Mouse (Mus musculus) thymus, adult 2 months (tissue): ENCODE measurements around the gene Rin2. TPM values are rescaled to one million over a fixed set of nuclear protein-coding genes. Genes with fewer than 3 reads are reported as not detected.

Source experiments
- DNase-seq: peaks from one replicate; pipeline ENCODE4 v3.0.0; 2021
- H3K27ac ChIP-seq: fragments of 200-500 bp; 2 replicates; pipeline ENCODE4 v1.5.1; 2012; ENCODE audit warnings: low read length, control low read depth; ENCODE audit not compliant: control insufficient read depth, insufficient read depth
- H3K27me3 ChIP-seq: fragments of 200-500 bp; 2 replicates; pipeline ENCODE4 v1.6.1; 2012; ENCODE audit warnings: mild to moderate bottlenecking, low read length, moderate library complexity, mixed read lengths; ENCODE audit not compliant: control insufficient read depth, insufficient read depth
- H3K36me3 ChIP-seq: fragments of 200-500 bp; 2 replicates; pipeline ENCODE4 v1.6.1; 2012; ENCODE audit warnings: mild to moderate bottlenecking, low read length, moderate library complexity; ENCODE audit not compliant: control insufficient read depth, insufficient read depth
- H3K4me1 ChIP-seq: fragments of 200-500 bp; replicated peaks from 2 replicates; pipeline ENCODE4 v1.6.1; 2012; ENCODE audit warnings: low read length; ENCODE audit not compliant: control insufficient read depth, insufficient read depth
- H3K4me3 ChIP-seq: fragments of 200-500 bp; 2 replicates; pipeline ENCODE4 v1.5.1; 2012; ENCODE audit warnings: mild to moderate bottlenecking, low read length, control low read depth, moderate library complexity; ENCODE audit not compliant: control insufficient read depth, insufficient read depth
- CTCF ChIP-seq: fragments of 200-500 bp; IDR thresholded peaks from 2 replicates; pipeline ENCODE4 v1.5.1; 2012; ENCODE audit warnings: mild to moderate bottlenecking, control low read depth, low read length, moderate library complexity, borderline replicate concordance; ENCODE audit not compliant: control insufficient read depth, poor library complexity, insufficient read depth; ENCODE audit errors: extremely low read depth
- POLR2A ChIP-seq: fragments of 200-500 bp; IDR thresholded peaks from 2 replicates; pipeline ENCODE4 v1.6.1; 2012; ENCODE audit warnings: mild to moderate bottlenecking, low read length, control low read depth, moderate library complexity; ENCODE audit not compliant: control insufficient read depth, poor library complexity, insufficient read depth; ENCODE audit errors: extremely low read depth
- WGBS: fragments of 180-500 bp; shearing (Covaris S2); methylation state at CpG from one replicate; pipeline ENCODE4 v1.1.7; 2018; 5-methylcytosine and 5-hydroxymethylcytosine counted together
- polyA plus RNA-seq: library from polyadenylated mRNA; depleted of rRNA; stranded (reverse); fragments of >200 nt; gene quantifications from 2 replicates; pipeline ENCODE4 v1.2.3, GENCODE M21; 2012

The Rin2 gene
- polyA plus RNA-seq, 1 experiment, result 5.4 TPM

DNA sequence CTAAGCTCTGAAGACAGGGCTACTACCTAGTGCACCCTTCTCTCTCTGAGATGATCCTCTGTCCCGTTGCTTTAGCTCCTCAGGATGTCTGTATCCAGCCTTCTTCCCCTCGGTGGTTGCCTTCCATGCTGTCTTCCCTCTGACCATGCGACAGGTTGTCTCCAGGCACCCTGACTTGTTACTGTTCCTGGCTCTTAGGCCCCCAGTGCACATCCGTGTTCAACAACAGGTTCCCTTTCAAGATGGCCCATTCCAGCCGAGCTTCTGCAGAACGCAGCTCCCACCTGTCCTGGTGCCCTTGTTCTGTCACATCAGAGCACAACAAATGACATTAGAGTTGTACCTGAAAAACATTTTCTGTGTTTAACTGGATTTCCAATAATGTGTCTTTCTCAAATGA, 22.1 kb downstream of the Rin2 start:
- no peak for TF ChIP-seq POLR2A
- TF ChIP-seq CTCF, result no peak
- Histone ChIP-seq H3K4me1 (no peaks in the 10 kb centered on the region), H3K4me3 (no peak overlapping the region), H3K27ac (no peak overlapping the region), H3K27me3 (no peaks in the 10 kb centered on the region), H3K36me3 (no peaks in the 10 kb centered on the region)
- WGBS, result 90% methylated on average over 6 of the region's 6 CpGs
- no peak for DNase-seq

DNA sequence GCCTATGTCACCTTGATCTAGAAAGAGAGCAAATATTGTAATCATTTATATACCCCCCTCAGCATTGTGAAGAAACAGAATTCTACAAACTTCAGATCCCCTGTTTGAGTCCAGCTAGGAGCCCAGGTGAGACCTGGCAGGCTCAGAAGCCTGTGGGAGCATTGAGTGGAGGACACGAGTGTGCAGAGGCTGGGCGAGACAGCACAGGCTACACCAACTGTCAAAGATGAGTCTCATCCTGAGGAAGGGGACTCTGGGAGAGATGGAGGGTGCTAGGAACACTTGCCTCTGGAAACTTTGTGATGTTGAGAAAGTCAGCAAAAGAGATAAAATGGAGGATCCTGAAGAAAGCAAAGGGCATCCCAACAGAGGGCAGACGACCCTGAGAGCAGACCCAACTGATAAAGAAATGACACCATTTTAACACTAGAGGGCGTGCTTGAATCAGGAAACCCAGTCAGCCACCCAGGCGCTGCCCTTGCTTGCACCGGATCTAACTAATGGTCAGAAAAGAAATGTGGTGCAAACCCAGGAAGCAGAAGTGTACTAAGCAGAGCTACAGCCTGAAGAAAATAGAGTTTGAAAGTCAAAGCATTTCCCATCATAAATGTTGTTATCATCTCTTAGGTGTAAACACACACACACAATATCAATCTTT, 24.5 kb downstream of the Rin2 start:
- no peak overlapping the region for H3K4me3 ChIP-seq
- no peak for TF ChIP-seq CTCF
- DNase-seq, result peak; percentile 7
- no peaks in the 10 kb centered on the region for H3K27me3 ChIP-seq
- H3K27ac ChIP-seq, result no peak overlapping the region
- 33% methylated on average over 6 of the region's 6 CpGs for WGBS
- H3K36me3 ChIP-seq, result no peaks in the 10 kb centered on the region
- no peaks in the 10 kb centered on the region for H3K4me1 ChIP-seq

DNA sequence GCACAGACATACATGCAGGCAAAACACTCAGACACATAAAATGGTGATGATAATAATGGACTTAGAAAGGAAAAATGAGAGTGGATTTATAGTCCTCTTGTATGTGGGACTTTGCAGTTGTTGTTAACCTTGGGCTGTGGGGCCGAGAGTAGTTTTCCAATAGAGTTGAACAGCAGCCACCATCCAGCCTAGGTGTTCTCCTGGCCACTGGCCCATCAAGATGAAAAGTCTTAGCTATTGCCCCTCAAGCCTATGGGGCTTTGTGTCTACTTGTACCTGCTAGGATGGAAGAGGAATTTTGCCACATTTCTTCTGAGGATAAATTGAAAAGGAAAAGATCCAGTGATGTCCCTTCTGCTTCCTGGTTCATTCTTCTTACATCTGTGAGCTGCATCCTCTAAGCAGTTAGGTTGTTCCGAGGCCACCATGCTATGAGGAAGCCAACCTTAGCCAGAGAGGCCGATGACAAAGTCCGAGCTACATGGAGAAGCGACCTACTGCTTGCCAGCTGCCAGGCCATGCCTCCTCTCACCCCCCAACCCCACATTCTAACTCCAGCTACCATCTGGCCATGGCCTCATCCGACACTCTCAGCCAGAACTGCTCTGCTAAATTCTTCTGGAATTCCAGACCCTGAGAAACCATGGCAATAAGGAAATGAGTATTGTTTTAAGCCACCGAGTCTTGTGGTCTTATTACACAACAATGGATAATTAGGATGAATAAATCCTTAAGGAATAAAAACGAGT, 25.4 kb downstream of the Rin2 start:
- H3K27me3 ChIP-seq, result no peaks in the 10 kb centered on the region
- no peaks in the 10 kb centered on the region for H3K36me3 ChIP-seq
- 90% methylated on average over 8 of the region's 8 CpGs for WGBS
- no peak overlapping the region for H3K27ac ChIP-seq
- no peaks in the 10 kb centered on the region for H3K4me1 ChIP-seq
- no peak overlapping the region for H3K4me3 ChIP-seq
- TF ChIP-seq CTCF (no peak), POLR2A (no peak)
- DNase-seq, result no peak

DNA sequence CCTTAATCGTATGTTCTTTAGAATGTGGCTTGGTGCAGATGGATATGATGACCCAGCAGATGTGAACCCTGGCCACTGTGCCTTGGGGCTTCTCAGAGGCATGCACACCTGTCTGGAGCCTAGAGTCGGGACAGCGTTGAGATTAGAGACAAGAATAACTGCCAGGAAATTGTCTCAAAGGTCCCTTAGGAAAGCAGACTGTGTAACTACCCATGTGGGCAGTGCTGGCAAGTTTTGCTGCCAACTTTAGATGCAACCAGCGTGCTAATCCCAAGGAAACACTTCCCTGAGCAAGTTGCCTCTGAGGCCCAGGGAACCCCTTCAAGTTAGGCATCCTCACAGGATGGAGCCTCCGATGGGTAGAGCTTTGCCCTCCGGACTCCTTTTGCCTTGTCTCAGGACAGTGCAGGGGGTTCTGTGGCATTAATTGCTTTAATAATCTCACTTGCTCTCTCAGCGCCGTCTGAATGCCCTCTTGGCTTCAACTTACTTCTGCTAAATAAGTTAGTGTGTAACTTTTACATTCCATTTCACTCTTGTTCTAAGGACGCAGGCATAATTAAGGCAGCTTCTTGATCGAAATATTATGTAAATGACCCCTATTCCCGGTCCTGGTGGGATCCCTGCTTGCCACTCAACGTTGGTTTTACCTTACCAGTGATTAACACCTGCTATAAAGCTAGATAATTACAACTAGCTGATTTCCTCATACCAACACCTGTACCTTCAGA, 26.8 kb downstream of the Rin2 start:
- DNase-seq, result no peak
- no peaks in the 10 kb centered on the region for H3K4me1 ChIP-seq
- H3K27me3 ChIP-seq, result no peaks in the 10 kb centered on the region
- H3K4me3 ChIP-seq, result no peak overlapping the region
- no peak for TF ChIP-seq CTCF
- TF ChIP-seq POLR2A, result no peak
- H3K27ac ChIP-seq, result no peak overlapping the region
- 87% methylated on average over 12 of the region's 12 CpGs for WGBS
- no peaks in the 10 kb centered on the region for H3K36me3 ChIP-seq

DNA sequence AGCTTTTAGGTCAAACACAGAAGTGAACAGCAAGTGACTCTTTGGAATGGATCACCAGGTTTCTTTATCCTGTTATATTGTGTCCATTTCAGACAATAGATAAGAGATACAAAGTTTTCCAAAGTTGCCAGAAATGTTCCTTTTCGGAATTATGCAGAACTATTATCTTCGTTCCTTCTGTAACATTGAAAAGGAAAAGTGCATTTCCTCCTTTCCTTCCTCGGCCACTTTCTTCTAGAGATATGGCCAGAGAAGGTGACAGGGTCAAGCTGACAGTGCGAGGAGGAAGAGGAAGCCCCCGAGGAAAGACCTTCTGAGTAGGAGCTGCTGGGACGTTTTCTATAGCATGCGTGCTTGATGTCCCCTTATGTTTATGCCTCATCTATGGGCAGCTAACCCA, 29.7 kb downstream of the Rin2 start:
- H3K27ac ChIP-seq, result no peak overlapping the region
- 92% methylated on average over 7 of the region's 7 CpGs for WGBS

DNA sequence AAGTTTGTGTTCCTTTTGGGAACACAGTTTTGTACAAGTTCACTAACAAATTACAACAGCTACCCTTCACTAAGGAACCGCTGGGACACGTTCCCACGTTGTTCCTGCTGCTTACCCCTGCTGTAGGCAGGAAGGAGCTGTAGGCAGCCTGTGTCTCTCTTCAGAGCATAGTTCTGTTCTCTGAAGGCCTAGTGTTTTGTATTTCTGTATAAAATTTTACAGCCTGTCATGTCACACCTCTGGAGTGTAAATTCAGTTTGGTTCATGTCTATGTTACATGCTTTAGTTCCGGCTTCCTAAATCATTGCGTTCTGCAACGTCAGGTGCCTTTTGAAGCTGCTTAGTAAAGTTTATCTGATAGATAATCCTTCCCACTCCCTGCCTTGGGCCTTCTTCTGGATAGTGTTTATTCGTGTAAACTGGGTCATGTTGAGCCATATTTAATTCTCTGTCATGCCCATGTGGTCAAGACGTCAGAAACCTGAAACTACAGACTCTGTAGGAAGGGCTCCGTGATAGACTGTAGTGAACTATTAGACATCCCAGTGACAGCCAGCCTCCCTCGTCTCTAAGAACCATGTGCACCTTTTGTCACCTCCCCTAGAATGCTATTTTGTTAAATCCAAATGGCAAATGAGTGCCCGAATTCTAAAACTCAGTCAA, 34.8 kb downstream of the Rin2 start:
- no peak overlapping the region for H3K27ac ChIP-seq
- no peaks in the 10 kb centered on the region for H3K36me3 ChIP-seq
- DNase-seq, result no peak
- no peaks in the 10 kb centered on the region for H3K4me1 ChIP-seq
- H3K4me3 ChIP-seq, result no peak overlapping the region
- 89% methylated on average over 11 of the region's 11 CpGs for WGBS
- no peak for TF ChIP-seq POLR2A
- no peak for TF ChIP-seq CTCF
- no peaks in the 10 kb centered on the region for H3K27me3 ChIP-seq

More for the DNA sequence above, 29.7 kb downstream of the Rin2 start:
- Histone ChIP-seq H3K36me3 (no peaks in the 10 kb centered on the region), H3K4me1 (no peaks in the 10 kb centered on the region), H3K27me3 (no peaks in the 10 kb centered on the region), H3K4me3 (no peak overlapping the region)
- no peak for TF ChIP-seq CTCF
- TF ChIP-seq POLR2A, result no peak
- DNase-seq, result no peak
